Mouse (Mus musculus) limb, embryonic 11.5 days (tissue): ENCODE data around the gene Tufm. TPM values are rescaled to one million over a fixed set of nuclear protein-coding genes. Genes with fewer than 3 reads are reported as not detected.

Experiments used
- ATAC-seq: fragments of 200-750 bp; cut with Nextera tagmentation; 2 replicates; pipeline ENCODE4 v1.8.0; 2017; ENCODE audit warnings: low read depth; ENCODE audit not compliant: insufficient number of reproducible peaks, low FRiP score, low TSS enrichment
- DNase-seq: peaks from one replicate; pipeline ENCODE4 v3.0.0-alpha.2; 2015; ENCODE audit warnings: low spot score
- H3K27ac ChIP-seq: fragments of 300-500 bp; sonication (generic); replicated peaks from 2 replicates; pipeline ENCODE4 v1.5.1; 2014; ENCODE audit warnings: low read depth, mild to moderate bottlenecking, low read length
- H3K27me3 ChIP-seq: fragments of 300-500 bp; sonication (generic); 2 replicates; pipeline ENCODE4 v1.6.1; 2014; ENCODE audit warnings: mild to moderate bottlenecking, low read length, mixed read lengths; ENCODE audit not compliant: control insufficient read depth, insufficient read depth
- H3K36me3 ChIP-seq: fragments of 300-500 bp; sonication (generic); 2 replicates; pipeline ENCODE4 v1.6.1; 2014; ENCODE audit warnings: mild to moderate bottlenecking, low read length, moderate library complexity, mixed read lengths; ENCODE audit not compliant: control insufficient read depth, insufficient read depth
- H3K4me1 ChIP-seq: fragments of 300-500 bp; sonication (generic); 2 replicates; pipeline ENCODE4 v1.6.1; 2014; ENCODE audit warnings: low read length, mixed read lengths; ENCODE audit not compliant: control insufficient read depth, insufficient read depth
- H3K4me2 ChIP-seq: fragments of 300-500 bp; sonication (generic); 2 replicates; pipeline ENCODE4 v1.6.1; 2014; ENCODE audit warnings: low read depth, mild to moderate bottlenecking, moderate library complexity; ENCODE audit not compliant: severe bottlenecking
- H3K4me3 ChIP-seq: fragments of 300-500 bp; sonication (generic); 2 replicates; pipeline ENCODE4 v1.5.1; 2014; ENCODE audit warnings: low read depth, low read length
- H3K9ac ChIP-seq: fragments of 300-500 bp; sonication (generic); 2 replicates; pipeline ENCODE4 v1.6.1; 2014; ENCODE audit warnings: mild to moderate bottlenecking, low read length
- H3K9me3 ChIP-seq: fragments of 300-500 bp; sonication (generic); 2 replicates; pipeline ENCODE4 v1.6.1; 2016; ENCODE audit warnings: low read length; ENCODE audit not compliant: control insufficient read depth
- WGBS: fragments of 180-500 bp; shearing (Covaris S2); extraction: QIAGEN DNeasy Blood & Tissue Kit; methylation state at CpG from one replicate; pipeline ENCODE4 v1.1.7; 2014; 5-methylcytosine and 5-hydroxymethylcytosine counted together
- polyA plus RNA-seq: library from polyadenylated mRNA; unstranded; fragments of >200 nt; fragmentation: Nextera tagmentation; extraction: Ambion mirVana; gene quantifications from 2 replicates; pipeline ENCODE4 v1.2.1, GENCODE M21; 2014

Gene Tufm
- polyA plus RNA-seq, 1 experiment from 2014 or later = 165 TPM

GRCm38 (mm10) chr7:126537820-126538585, 50.8 kb downstream of the Tufm start:
- Histone ChIP-seq H3K9me3 (no peaks in the 10 kb centered on the region), H3K27ac (no peak overlapping the region), H3K9ac (no peak overlapping the region), H3K27me3 (peaks cover 8% of the 10 kb centered on the region; the same call in 1 of the 2 replicates), H3K4me2 (no peak overlapping the region), H3K4me3 (no peak overlapping the region), H3K36me3 (no peaks in the 10 kb centered on the region), H3K4me1 (no peaks in the 10 kb centered on the region)
- ATAC-seq = no peak
- 76% methylated on average over 5 of the region's 5 CpGs for WGBS
- peak; percentile 58 for DNase-seq

Other genes starting within 250 kb of the Tufm start
- gene Sbk1, start 214.7 kb upstream of the Tufm start, polyA plus RNA-seq = 111 and 117 TPM in 2 replicates
- gene Lat, start 117.8 kb upstream of the Tufm start, polyA plus RNA-seq = 2.2 and 3.2 TPM in 2 replicates
- gene Spns1, start 109.9 kb upstream of the Tufm start, polyA plus RNA-seq = 41.7 and 46.5 TPM in 2 replicates
- gene Nfatc2ip, start 90.6 kb upstream of the Tufm start, polyA plus RNA-seq = 2.8 and 3.6 TPM in 2 replicates
- 0.41 TPM in 1 of 2 replicates, not detected in the other for gene Cd19, start 72.5 kb upstream of the Tufm start, polyA plus RNA-seq
- 25.8 and 28.1 TPM in 2 replicates for gene Rabep2, start 58.6 kb upstream of the Tufm start, polyA plus RNA-seq
- 16.0 and 18.8 TPM in 2 replicates for gene Atp2a1, start 24.3 kb upstream of the Tufm start, polyA plus RNA-seq
- 50.7 and 51.3 TPM in 2 replicates for gene Sh2b1, start 11.9 kb upstream of the Tufm start, polyA plus RNA-seq
- 62.0 and 66.3 TPM in 2 replicates for gene Atxn2l, start 16.1 kb downstream of the Tufm start, polyA plus RNA-seq
- 195 and 204 TPM in 2 replicates for gene Eif3c, start 79.0 kb downstream of the Tufm start, polyA plus RNA-seq
- gene Apobr, start 97.6 kb downstream of the Tufm start, polyA plus RNA-seq = 0.34 and 0.61 TPM in 2 replicates
- gene Cln3, start 98.5 kb downstream of the Tufm start, polyA plus RNA-seq = 27.9 and 33.6 TPM in 2 replicates
- gene Il27, start 107.6 kb downstream of the Tufm start, polyA plus RNA-seq = not detected in 2 replicates
- 0.31 and 1.3 TPM in 2 replicates for gene Nupr1, start 143.5 kb downstream of the Tufm start, polyA plus RNA-seq
- 61.9 and 65.6 TPM in 2 replicates for gene Sgf29, start 161.9 kb downstream of the Tufm start, polyA plus RNA-seq
- gene Sult1a1, start 189.1 kb downstream of the Tufm start, polyA plus RNA-seq = 0.23 and 0.47 TPM in 2 replicates
- 152 and 160 TPM in 2 replicates for gene Bola2, start 208.0 kb downstream of the Tufm start, polyA plus RNA-seq
- 8.8 and 9.3 TPM in 2 replicates for gene Slx1b, start 208.4 kb downstream of the Tufm start, polyA plus RNA-seq
- gene Coro1a, start 220.4 kb downstream of the Tufm start, polyA plus RNA-seq = 35.9 and 37.7 TPM in 2 replicates